Mouse (Mus musculus) embryonic facial prominence, embryonic 10.5 days (tissue): ENCODE results near the gene Cfap299. TPM values are rescaled to one million over a fixed set of nuclear protein-coding genes. Genes with fewer than 3 reads are reported as not detected.

Experiments used
- DNase-seq: peaks from one replicate; pipeline ENCODE4 v3.0.0-alpha.2; 2017; ENCODE audit warnings: low spot score
- H3K27ac ChIP-seq: fragments of 300-500 bp; sonication (generic); replicated peaks from 2 replicates; pipeline ENCODE4 v1.5.1; 2016; ENCODE audit warnings: mild to moderate bottlenecking
- H3K27me3 ChIP-seq: fragments of 300-500 bp; sonication (generic); replicated peaks from 2 replicates; pipeline ENCODE4 v1.6.1; 2016; ENCODE audit warnings: low read depth, mild to moderate bottlenecking; ENCODE audit not compliant: poor library complexity, severe bottlenecking
- H3K36me3 ChIP-seq: fragments of 300-500 bp; sonication (generic); replicated peaks from 2 replicates; pipeline ENCODE4 v1.6.1; 2016; ENCODE audit warnings: mild to moderate bottlenecking, moderate library complexity
- H3K4me1 ChIP-seq: fragments of 300-500 bp; sonication (generic); 2 replicates; pipeline ENCODE4 v1.6.1; 2016
- H3K4me3 ChIP-seq: fragments of 300-500 bp; sonication (generic); 2 replicates; pipeline ENCODE4 v1.5.1; 2016; ENCODE audit warnings: mild to moderate bottlenecking, moderate library complexity
- H3K9me3 ChIP-seq: fragments of 300-500 bp; sonication (generic); 2 replicates; pipeline ENCODE4 v1.6.1; 2016; ENCODE audit warnings: mild to moderate bottlenecking
- WGBS: fragments of 180-500 bp; shearing (Covaris S2); methylation state at CpG from one replicate; pipeline ENCODE4 v1.1.7; 2016; 5-methylcytosine and 5-hydroxymethylcytosine counted together
- polyA plus RNA-seq: library from polyadenylated mRNA; unstranded; fragments of >200 nt; fragmentation: Nextera tagmentation; extraction: Ambion mirVana; gene quantifications from 2 replicates; pipeline ENCODE4 v1.2.1, GENCODE M21; 2016

The Cfap299 gene
- polyA plus RNA-seq, 1 experiment from 2014 or later, result 0.26 TPM

GRCm38 (mm10) chr5:98761858-98762652 is 433.0 kb downstream of the Cfap299 start:
- no peaks in the 10 kb centered on the region for H3K36me3 ChIP-seq
- H3K4me3 ChIP-seq, result no peak overlapping the region
- WGBS, result 87% methylated on average over 15 of the region's 15 CpGs
- no peaks in the 10 kb centered on the region for H3K4me1 ChIP-seq
- no peak overlapping the region for H3K27ac ChIP-seq
- no peaks in the 10 kb centered on the region for H3K27me3 ChIP-seq
- DNase-seq, result no peak
- H3K9me3 ChIP-seq, result no peaks in the 10 kb centered on the region

- 90% methylated on average over 4 of the region's 4 CpGs for WGBS
- H3K9me3 ChIP-seq, result no peaks in the 10 kb centered on the region
- H3K27ac ChIP-seq, result no peak overlapping the region
- DNase-seq, result no peak
- no peaks in the 10 kb centered on the region for H3K27me3 ChIP-seq
- H3K4me1 ChIP-seq, result no peaks in the 10 kb centered on the region
- no peaks in the 10 kb centered on the region for H3K36me3 ChIP-seq
- H3K4me3 ChIP-seq, result no peak overlapping the region
Observed at GRCm38 (mm10) chr5:98778588-98778987, 449.5 kb downstream of the Cfap299 start.

GRCm38 (mm10) chr5:98782066-98782465 is 453.0 kb downstream of the Cfap299 start:
- 95% methylated on average over 7 of the region's 7 CpGs for WGBS
- no peak for DNase-seq
- Histone ChIP-seq H3K27ac (no peak overlapping the region), H3K4me1 (no peaks in the 10 kb centered on the region), H3K27me3 (no peaks in the 10 kb centered on the region), H3K4me3 (no peak overlapping the region), H3K36me3 (no peaks in the 10 kb centered on the region), H3K9me3 (no peaks in the 10 kb centered on the region)

GRCm38 (mm10) chr5:98787735-98788134 is 458.6 kb downstream of the Cfap299 start:
- peaks cover 16% of the 10 kb centered on the region for H3K4me1 ChIP-seq
- no peak overlapping the region for H3K27ac ChIP-seq
- no peak for DNase-seq
- no peaks in the 10 kb centered on the region for H3K36me3 ChIP-seq
- no peaks in the 10 kb centered on the region for H3K9me3 ChIP-seq
- H3K27me3 ChIP-seq, result no peaks in the 10 kb centered on the region
- 46% methylated on average over 4 of the region's 4 CpGs for WGBS
- no peak overlapping the region for H3K4me3 ChIP-seq

- WGBS, result 89% methylated on average over 7 of the region's 7 CpGs
- Histone ChIP-seq H3K4me3 (no peak overlapping the region), H3K4me1 (peaks cover 16% of the 10 kb centered on the region), H3K36me3 (no peaks in the 10 kb centered on the region), H3K27ac (no peak overlapping the region), H3K27me3 (no peaks in the 10 kb centered on the region), H3K9me3 (no peaks in the 10 kb centered on the region)
- DNase-seq, result no peak
Observed at GRCm38 (mm10) chr5:98788568-98788967, 459.5 kb downstream of the Cfap299 start.

- no peak for DNase-seq
- no peak overlapping the region for H3K4me3 ChIP-seq
- no peaks in the 10 kb centered on the region for H3K36me3 ChIP-seq
- H3K9me3 ChIP-seq, result no peaks in the 10 kb centered on the region
- WGBS, result 70% methylated on average over 7 of the region's 7 CpGs
- H3K4me1 ChIP-seq, result peaks cover 16% of the 10 kb centered on the region
- no peaks in the 10 kb centered on the region for H3K27me3 ChIP-seq
- no peak overlapping the region for H3K27ac ChIP-seq
Observed at GRCm38 (mm10) chr5:98790894-98791607, 461.9 kb downstream of the Cfap299 start.

GRCm38 (mm10) chr5:98801495-98801894 is 472.4 kb downstream of the Cfap299 start:
- no peaks in the 10 kb centered on the region for H3K4me1 ChIP-seq
- no peak overlapping the region for H3K4me3 ChIP-seq
- H3K27ac ChIP-seq, result no peak overlapping the region
- WGBS, result 74% methylated on average over 5 of the region's 5 CpGs
- H3K9me3 ChIP-seq, result no peaks in the 10 kb centered on the region
- no peaks in the 10 kb centered on the region for H3K36me3 ChIP-seq
- no peaks in the 10 kb centered on the region for H3K27me3 ChIP-seq
- DNase-seq, result no peak

- no peaks in the 10 kb centered on the region for H3K9me3 ChIP-seq
- H3K36me3 ChIP-seq, result no peaks in the 10 kb centered on the region
- H3K27ac ChIP-seq, result no peak overlapping the region
- H3K4me1 ChIP-seq, result no peaks in the 10 kb centered on the region
- 89% methylated on average over 6 of the region's 6 CpGs for WGBS
- H3K4me3 ChIP-seq, result no peak overlapping the region
- no peak for DNase-seq
- no peaks in the 10 kb centered on the region for H3K27me3 ChIP-seq
Observed at GRCm38 (mm10) chr5:98804761-98805160, 475.7 kb downstream of the Cfap299 start.

- Histone ChIP-seq H3K4me3 (no peak overlapping the region), H3K9me3 (no peaks in the 10 kb centered on the region), H3K4me1 (no peaks in the 10 kb centered on the region), H3K27ac (no peak overlapping the region), H3K27me3 (no peaks in the 10 kb centered on the region), H3K36me3 (no peaks in the 10 kb centered on the region)
- WGBS, result 94% methylated on average over 4 of the region's 4 CpGs
- DNase-seq, result no peak
Observed at GRCm38 (mm10) chr5:98806492-98806891, 477.4 kb downstream of the Cfap299 start.

- H3K36me3 ChIP-seq, result no peaks in the 10 kb centered on the region
- H3K9me3 ChIP-seq, result no peaks in the 10 kb centered on the region
- H3K27me3 ChIP-seq, result no peaks in the 10 kb centered on the region
- H3K27ac ChIP-seq, result no peak overlapping the region
- WGBS, result 91% methylated on average over 7 of the region's 7 CpGs
- H3K4me3 ChIP-seq, result no peak overlapping the region
- no peak for DNase-seq
- no peaks in the 10 kb centered on the region for H3K4me1 ChIP-seq
Observed at GRCm38 (mm10) chr5:98807022-98807421, 477.9 kb downstream of the Cfap299 start.

GRCm38 (mm10) chr5:98807953-98808352 is 478.8 kb downstream of the Cfap299 start:
- Histone ChIP-seq H3K4me1 (no peaks in the 10 kb centered on the region), H3K9me3 (peaks cover 3% of the 10 kb centered on the region; the same call in 1 of the 2 replicates), H3K27me3 (no peaks in the 10 kb centered on the region), H3K36me3 (no peaks in the 10 kb centered on the region), H3K27ac (no peak overlapping the region), H3K4me3 (no peak overlapping the region)
- 79% methylated on average over 9 of the region's 9 CpGs for WGBS
- DNase-seq, result no peak

- no peak for DNase-seq
- 98% methylated on average over 1 of the region's 1 CpGs for WGBS
- no peaks in the 10 kb centered on the region for H3K27me3 ChIP-seq
Observed at GRCm38 (mm10) chr5:98812380-98812779, 483.3 kb downstream of the Cfap299 start.

GRCm38 (mm10) chr5:98815269-98815668 is 486.2 kb downstream of the Cfap299 start:
- WGBS, result 92% methylated on average over 1 of the region's 1 CpGs
- H3K27ac ChIP-seq, result no peak overlapping the region

More at GRCm38 (mm10) chr5:98812380-98812779, 483.3 kb downstream of the Cfap299 start:
- peaks cover 6% of the 10 kb centered on the region; the same call in 1 of the 2 replicates for H3K9me3 ChIP-seq
- no peaks in the 10 kb centered on the region for H3K4me1 ChIP-seq
- no peak overlapping the region for H3K27ac ChIP-seq
- no peak overlapping the region for H3K4me3 ChIP-seq
- H3K36me3 ChIP-seq, result no peaks in the 10 kb centered on the region

More at GRCm38 (mm10) chr5:98815269-98815668, 486.2 kb downstream of the Cfap299 start:
- no peak for DNase-seq
- Histone ChIP-seq H3K9me3 (peaks cover 6% of the 10 kb centered on the region; the same call in 1 of the 2 replicates), H3K36me3 (no peaks in the 10 kb centered on the region), H3K4me3 (no peak overlapping the region), H3K4me1 (no peaks in the 10 kb centered on the region), H3K27me3 (no peaks in the 10 kb centered on the region)
